Mouse (Mus musculus): ENCODE results near the gene Alox12e. TPM values are rescaled to one million over a fixed set of nuclear protein-coding genes. Genes with fewer than 3 reads are reported as not detected.

Gene Alox12e
- polyA plus RNA-seq, 1 experiment from 2014 or later, result not detected

DNA sequence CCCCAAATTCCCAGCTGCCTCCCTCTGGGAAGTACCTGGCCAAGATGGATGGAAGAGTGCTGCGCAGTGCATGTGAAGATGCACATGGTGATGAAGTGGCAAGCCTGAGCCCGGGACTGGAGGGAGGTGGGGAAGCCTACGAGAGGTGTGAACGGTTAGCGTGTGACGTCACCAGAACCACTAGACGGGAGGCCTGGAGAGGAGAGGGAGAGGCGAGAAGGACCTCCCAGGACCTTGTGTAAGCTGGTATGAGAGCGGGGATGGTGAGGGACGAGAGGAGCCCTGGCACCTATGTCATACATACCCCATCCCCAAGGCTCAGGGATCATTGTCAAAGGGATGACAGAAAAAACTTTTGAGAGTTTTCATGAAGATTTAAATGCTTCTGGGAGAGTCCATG lies 22.6 kb upstream of the Alox12e start:
- no peak overlapping the region for H3K4me3 ChIP-seq (ENCODE audit: low read depth, low read length)
- H3K36me3 ChIP-seq (replicated peaks; ENCODE audit: insufficient read depth, low read length), result no peaks in the 10 kb centered on the region
- H3K4me1 ChIP-seq (ENCODE audit: insufficient read depth), result no peaks in the 10 kb centered on the region
- H3K9me3 ChIP-seq (ENCODE audit: low read length), result no peaks in the 10 kb centered on the region
- WGBS (ENCODE audit: insufficient replicate concordance), result 71% methylated on average over 10 of the region's 10 CpGs
- ATAC-seq, result no peak
- H3K4me2 ChIP-seq (ENCODE audit: low read depth, low read length), result no peak overlapping the region
- H3K9ac ChIP-seq (replicated peaks), result no peak overlapping the region
- no peak for DNase-seq
- TF ChIP-seq EP300 (IDR thresholded peaks at IDR 0.05; ENCODE audit: low read depth) (no peak), CTCF (IDR thresholded peaks at IDR 0.05; ENCODE audit: low read depth) (no peak)
- H3K27ac ChIP-seq (ENCODE audit: low read depth), result no peak overlapping the region
- H3K27me3 ChIP-seq (ENCODE audit: insufficient read depth, low read length), result peaks cover 12% of the 10 kb centered on the region; the same call in 1 of the 2 replicates

GRCm38 (mm10) chr11:70339481-70339880 lies 17.1 kb upstream of the Alox12e start:
- Histone ChIP-seq H3K9ac (replicated peaks) (no peak overlapping the region), H3K9me3 (ENCODE audit: low read length) (no peaks in the 10 kb centered on the region), H3K27ac (ENCODE audit: low read depth) (no peak overlapping the region), H3K4me1 (ENCODE audit: insufficient read depth) (no peaks in the 10 kb centered on the region), H3K36me3 (replicated peaks; ENCODE audit: insufficient read depth, low read length) (no peaks in the 10 kb centered on the region), H3K4me2 (ENCODE audit: low read depth, low read length) (no peak overlapping the region), H3K27me3 (ENCODE audit: insufficient read depth, low read length) (no peaks in the 10 kb centered on the region), H3K4me3 (ENCODE audit: low read depth, low read length) (no peak overlapping the region)
- WGBS (ENCODE audit: insufficient replicate concordance), result 40% methylated on average over 7 of the region's 7 CpGs
- no peak for ATAC-seq
- DNase-seq, result no peak
- TF ChIP-seq EP300 (IDR thresholded peaks at IDR 0.05; ENCODE audit: low read depth), result no peak
- peak; percentile 18; the same call in 1 of the 2 replicates for TF ChIP-seq CTCF (IDR thresholded peaks at IDR 0.05; ENCODE audit: low read depth)

GRCm38 (mm10) chr11:70334477-70334876 lies 12.0 kb upstream of the Alox12e start:
- H3K9ac ChIP-seq (replicated peaks), result no peak overlapping the region

DNA sequence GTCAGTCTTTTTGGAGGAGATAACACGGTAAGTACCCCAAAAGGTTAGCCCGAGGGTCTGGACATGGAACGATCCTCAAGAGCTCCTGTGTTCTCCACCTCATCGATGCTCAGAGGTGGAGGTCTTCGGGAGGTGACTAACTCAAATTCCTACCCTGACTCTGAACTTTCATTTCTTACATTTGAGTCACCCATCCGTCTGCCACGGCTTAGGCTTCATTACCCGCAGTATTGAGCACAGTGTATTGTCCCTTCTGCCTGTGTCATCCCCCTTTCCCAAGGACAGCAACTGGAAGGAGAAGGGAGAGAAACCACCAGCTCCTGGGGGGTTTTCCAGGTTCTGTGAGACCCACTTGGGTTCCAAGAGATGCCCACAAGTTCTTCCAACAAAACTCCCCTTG lies 2.3 kb upstream of the Alox12e start:
- DNase-seq, result no peak
- no peak for TF ChIP-seq CTCF (IDR thresholded peaks at IDR 0.05; ENCODE audit: low read depth)
- TF ChIP-seq EP300 (IDR thresholded peaks at IDR 0.05; ENCODE audit: low read depth), result no peak
- Histone ChIP-seq H3K4me3 (ENCODE audit: low read depth, low read length) (no peak overlapping the region), H3K9ac (replicated peaks) (no peak overlapping the region), H3K27me3 (ENCODE audit: insufficient read depth, low read length) (peaks cover 33% of the 10 kb centered on the region), H3K4me2 (ENCODE audit: low read depth, low read length) (no peak overlapping the region), H3K27ac (ENCODE audit: low read depth) (no peak overlapping the region), H3K36me3 (replicated peaks; ENCODE audit: insufficient read depth, low read length) (no peaks in the 10 kb centered on the region), H3K4me1 (ENCODE audit: insufficient read depth) (no peaks in the 10 kb centered on the region), H3K9me3 (ENCODE audit: low read length) (no peaks in the 10 kb centered on the region)
- no peak for ATAC-seq
- whole genome bisulfite sequencing (ENCODE audit: insufficient replicate concordance), result 83% methylated on average over 8 of the region's 8 CpGs

More at GRCm38 (mm10) chr11:70334477-70334876, 12.0 kb upstream of the Alox12e start:
- no peaks in the 10 kb centered on the region for H3K9me3 ChIP-seq (ENCODE audit: low read length)
- H3K27ac ChIP-seq (ENCODE audit: low read depth), result no peak overlapping the region
- DNase-seq (peak; percentile 76), ATAC-seq (no peak)
- H3K27me3 ChIP-seq (ENCODE audit: insufficient read depth, low read length), result no peaks in the 10 kb centered on the region
- H3K36me3 ChIP-seq (replicated peaks; ENCODE audit: insufficient read depth, low read length), result no peaks in the 10 kb centered on the region
- no peak overlapping the region for H3K4me3 ChIP-seq (ENCODE audit: low read depth, low read length)
- 28% methylated on average over 4 of the region's 4 CpGs for WGBS (ENCODE audit: insufficient replicate concordance)
- TF ChIP-seq EP300 (IDR thresholded peaks at IDR 0.05; ENCODE audit: low read depth), result no peak
- TF ChIP-seq CTCF (IDR thresholded peaks at IDR 0.05; ENCODE audit: low read depth), result peak; percentile 75
- H3K4me1 ChIP-seq (ENCODE audit: insufficient read depth), result no peaks in the 10 kb centered on the region
- no peak overlapping the region for H3K4me2 ChIP-seq (ENCODE audit: low read depth, low read length)

GRCm38 (mm10) chr11:70321664-70322063 lies 764 bp downstream of the Alox12e start:
- WGBS (ENCODE audit: insufficient replicate concordance), result 4% methylated on average over 15 of the region's 15 CpGs
- no peaks in the 10 kb centered on the region for H3K9me3 ChIP-seq (ENCODE audit: low read length)
- DNase-seq (peak; percentile 73), ATAC-seq (no peak)
- H3K4me2 ChIP-seq (ENCODE audit: low read depth, low read length), result peak overlapping the region; percentile 10; the same call in 1 of the 2 replicates
- TF ChIP-seq EP300 (IDR thresholded peaks at IDR 0.05; ENCODE audit: low read depth) (no peak), CTCF (IDR thresholded peaks at IDR 0.05; ENCODE audit: low read depth) (peak; percentile 88)
- H3K4me1 ChIP-seq (ENCODE audit: insufficient read depth), result no peaks in the 10 kb centered on the region
- peaks cover 39% of the 10 kb centered on the region for H3K27me3 ChIP-seq (ENCODE audit: insufficient read depth, low read length)
- H3K36me3 ChIP-seq (replicated peaks; ENCODE audit: insufficient read depth, low read length), result no peaks in the 10 kb centered on the region
- H3K27ac ChIP-seq (ENCODE audit: low read depth), result no peak overlapping the region
- H3K9ac ChIP-seq (replicated peaks), result no peak overlapping the region
- no peak overlapping the region for H3K4me3 ChIP-seq (ENCODE audit: low read depth, low read length)

GRCm38 (mm10) chr11:70319614-70320013 lies 2.8 kb downstream of the Alox12e start:
- Histone ChIP-seq H3K9ac (replicated peaks) (no peak overlapping the region), H3K27ac (ENCODE audit: low read depth) (no peak overlapping the region), H3K27me3 (ENCODE audit: insufficient read depth, low read length) (peaks cover 39% of the 10 kb centered on the region), H3K9me3 (ENCODE audit: low read length) (no peaks in the 10 kb centered on the region), H3K4me2 (ENCODE audit: low read depth, low read length) (no peak overlapping the region), H3K36me3 (replicated peaks; ENCODE audit: insufficient read depth, low read length) (no peaks in the 10 kb centered on the region), H3K4me3 (ENCODE audit: low read depth, low read length) (no peak overlapping the region), H3K4me1 (ENCODE audit: insufficient read depth) (no peaks in the 10 kb centered on the region)
- TF ChIP-seq EP300 (IDR thresholded peaks at IDR 0.05; ENCODE audit: low read depth) (no peak), CTCF (IDR thresholded peaks at IDR 0.05; ENCODE audit: low read depth) (no peak)
- no peak for DNase-seq
- ATAC-seq, result no peak
- WGBS (ENCODE audit: insufficient replicate concordance), result 72% methylated on average over 12 of the region's 12 CpGs

GRCm38 (mm10) chr11:70313833-70314232 lies 8.6 kb downstream of the Alox12e start:
- DNase-seq (no peak), ATAC-seq (no peak)
- Histone ChIP-seq H3K27ac (ENCODE audit: low read depth) (no peak overlapping the region), H3K9ac (replicated peaks) (no peak overlapping the region), H3K4me1 (ENCODE audit: insufficient read depth) (no peaks in the 10 kb centered on the region), H3K4me3 (ENCODE audit: low read depth, low read length) (no peak overlapping the region), H3K9me3 (ENCODE audit: low read length) (no peaks in the 10 kb centered on the region), H3K4me2 (ENCODE audit: low read depth, low read length) (no peak overlapping the region), H3K27me3 (ENCODE audit: insufficient read depth, low read length) (no peaks in the 10 kb centered on the region), H3K36me3 (replicated peaks; ENCODE audit: insufficient read depth, low read length) (no peaks in the 10 kb centered on the region)
- TF ChIP-seq CTCF (IDR thresholded peaks at IDR 0.05; ENCODE audit: low read depth) (peak; percentile 65), EP300 (IDR thresholded peaks at IDR 0.05; ENCODE audit: low read depth) (no peak)
- WGBS (ENCODE audit: insufficient replicate concordance), result 30% methylated on average over 7 of the region's 7 CpGs

Measured in liver, postnatal 0 days (tissue).